Comparison of ENCODE assay signal across 8 mouse cellular contexts in the genomic region with DNA sequence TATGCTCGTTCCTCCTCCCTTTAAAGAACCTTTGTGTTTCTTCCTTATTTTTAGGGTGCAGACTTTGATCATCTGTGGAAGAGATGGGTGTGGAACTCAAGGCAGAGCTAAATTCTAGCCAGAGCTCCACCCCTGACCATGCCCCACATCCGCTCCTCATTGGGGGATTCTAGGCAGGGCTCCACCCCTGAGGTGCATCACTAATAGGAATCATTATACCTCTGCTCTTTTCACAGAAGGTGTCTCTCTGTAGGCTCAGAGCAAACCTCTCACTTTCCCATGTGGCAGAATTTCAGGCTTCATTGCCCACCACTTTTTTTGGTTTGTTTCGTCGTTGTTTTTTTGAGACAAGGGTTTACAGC. TPM values are rescaled to one million over a fixed set of nuclear protein-coding genes. Genes with fewer than 3 reads are reported as not detected.
DNase-seq lines count a peak whose midpoint lies in the region; ATAC-seq lines count a peak whose summit lies in the region.

No protein-coding gene starts in this region.

- no peaks in the 10 kb centered on the region for H3K27me3 ChIP-seq in limb, embryonic 12.5 days
- no peaks in the 10 kb centered on the region for H3K27me3 ChIP-seq in limb, embryonic 10.5 days (ENCODE audit: low read depth, poor library complexity, severe bottlenecking)
- H3K27me3 ChIP-seq in splenic B cell, adult 2 months (ENCODE audit: control insufficient read depth, insufficient read depth, low read length, poor library complexity, severe bottlenecking): no peaks in the 10 kb centered on the region

- H3K36me3 ChIP-seq in limb, embryonic 12.5 days: no peaks in the 10 kb centered on the region
- H3K36me3 ChIP-seq in limb, embryonic 10.5 days: no peaks in the 10 kb centered on the region
- no peaks in the 10 kb centered on the region for H3K36me3 ChIP-seq in splenic B cell, adult 2 months (ENCODE audit: control insufficient read depth, insufficient read depth, low read length, poor library complexity, severe bottlenecking)

- H3K9ac ChIP-seq in limb, embryonic 12.5 days (replicated peaks): no peak overlapping the region

- no peak for DNase-seq in limb, embryonic 10.5 days (ENCODE audit: low spot score)
- peak; percentile 60 for DNase-seq in T-cell, adult 2 months (ENCODE audit: low spot score)
- peak; percentile 87 for DNase-seq in induced T-regulatory cell, adult 2 months (ENCODE audit: low read depth)
- DNase-seq in splenic B cell, adult 2 months (ENCODE audit: low read depth, low spot score): peak; percentile 74
- DNase-seq in urinary bladder, postnatal 4 days (ENCODE audit: low spot score in 2 of 2): no peak
- DNase-seq in frontal cortex, postnatal 25 days (ENCODE audit: low spot score in 2 of 2): no peak

- 0 out of 2 replicates have a peak overlapping the region, but pooled peaks have one; percentile 0 for H3K27ac ChIP-seq in limb, embryonic 12.5 days
- no peak overlapping the region for H3K27ac ChIP-seq in limb, embryonic 10.5 days

- WGBS in limb, embryonic 12.5 days: 49% methylated on average over 4 of the region's 4 CpGs
- WGBS in limb, embryonic 10.5 days: 62% methylated on average over 4 of the region's 4 CpGs

- ATAC-seq in limb, embryonic 12.5 days (ENCODE audit: insufficient number of reproducible peaks, insufficient read depth, low FRiP score, low TSS enrichment, low read depth): no peak
- ATAC-seq in frontal cortex, adult (ENCODE audit: low TSS enrichment): no peak

- no peaks in the 10 kb centered on the region for H3K9me3 ChIP-seq in limb, embryonic 12.5 days
- no peaks in the 10 kb centered on the region for H3K9me3 ChIP-seq in limb, embryonic 10.5 days (replicated peaks)

- H3K4me1 ChIP-seq in limb, embryonic 12.5 days (replicated peaks): peaks cover 46% of the 10 kb centered on the region
- peaks cover 60% of the 10 kb centered on the region for H3K4me1 ChIP-seq in limb, embryonic 10.5 days

- no peak overlapping the region for H3K4me3 ChIP-seq in limb, embryonic 12.5 days (replicated peaks)
- H3K4me3 ChIP-seq in limb, embryonic 10.5 days: no peak overlapping the region

- H3K4me2 ChIP-seq in limb, embryonic 12.5 days: 0 out of 2 replicates have a peak overlapping the region, but pooled peaks have one; percentile 0

RNA-seq across cellular contexts. Expression of gene Btbd2, which starts 2.0 kb away (rescaled TPM):
- polyA plus RNA-seq in limb, embryonic 12.5 days (2016; fragmentation: Nextera tagmentation; extraction: Ambion mirVana): 95.8 and 102 TPM in 2 replicates
- polyA plus RNA-seq in limb, embryonic 10.5 days (2016; fragmentation: Nextera tagmentation; extraction: Ambion mirVana): 84.9 and 98.6 TPM in 2 replicates

RNA-seq across cellular contexts. Expression of gene Mknk2, which starts 19.1 kb away (rescaled TPM):
- polyA plus RNA-seq in limb, embryonic 12.5 days (2016; fragmentation: Nextera tagmentation; extraction: Ambion mirVana): 122 and 124 TPM in 2 replicates
- 137 and 153 TPM in 2 replicates for polyA plus RNA-seq in limb, embryonic 10.5 days (2016; fragmentation: Nextera tagmentation; extraction: Ambion mirVana)

RNA-seq across cellular contexts. Expression of gene Csnk1g2, which starts 36.2 kb away (rescaled TPM):
- polyA plus RNA-seq in limb, embryonic 12.5 days (2016; fragmentation: Nextera tagmentation; extraction: Ambion mirVana): 239 and 260 TPM in 2 replicates
- polyA plus RNA-seq in limb, embryonic 10.5 days (2016; fragmentation: Nextera tagmentation; extraction: Ambion mirVana): 237 and 255 TPM in 2 replicates

RNA-seq across cellular contexts. Expression of gene Mob3a, which starts 43.0 kb away (rescaled TPM):
- polyA plus RNA-seq in limb, embryonic 12.5 days (2016; fragmentation: Nextera tagmentation; extraction: Ambion mirVana): 51.1 and 51.7 TPM in 2 replicates
- polyA plus RNA-seq in limb, embryonic 10.5 days (2016; fragmentation: Nextera tagmentation; extraction: Ambion mirVana): 48.2 and 54.7 TPM in 2 replicates

RNA-seq across cellular contexts. Expression of gene Izumo4, which starts 43.2 kb away (rescaled TPM):
- 12.5 and 16.5 TPM in 2 replicates for polyA plus RNA-seq in limb, embryonic 12.5 days (2016; fragmentation: Nextera tagmentation; extraction: Ambion mirVana)
- polyA plus RNA-seq in limb, embryonic 10.5 days (2016; fragmentation: Nextera tagmentation; extraction: Ambion mirVana): 8.6 and 10.8 TPM in 2 replicates

Comparison
In these comparisons a context has a peak if more than half of its experiments do, and no peak if none do; other contexts are left out.
1. DNase-seq: peak in T-cell, adult 2 months (single experiment), induced T-regulatory cell, adult 2 months (single experiment) and splenic B cell, adult 2 months (single experiment); none in limb, embryonic 10.5 days (single experiment), urinary bladder, postnatal 4 days (0 of 2) and frontal cortex, postnatal 25 days (0 of 2).